Comparison of ENCODE assay signal across 37 mouse cellular contexts in genomic region chrX:53386362-53386761, GRCm38 (mm10). TPM values are rescaled to one million over a fixed set of nuclear protein-coding genes. Genes with fewer than 3 reads are reported as not detected.
A peak's percentile ranks its signal among the peaks of the same experiment; 100 is the strongest.
DNase-seq lines count a peak whose midpoint lies in the region; ATAC-seq lines count a peak whose summit lies in the region.
"Had no signal": no experiment of that assay in that cellular context is flagged by ENCODE, and none has a peak within 500 bp of the region (broad histone marks: within the 10 kb centered on the region; RNA-seq: fewer than 3 reads in every experiment).

No protein-coding gene starts in this region.

- no peak overlapping the region for H3K4me2 ChIP-seq in heart, embryonic 11.5 days
- no peak overlapping the region for H3K4me2 ChIP-seq in hindbrain, embryonic 13.5 days
- no peak overlapping the region for H3K4me2 ChIP-seq in forebrain, embryonic 11.5 days (ENCODE audit: low read depth, low read length, severe bottlenecking)
- H3K4me2 ChIP-seq: embryonic facial prominence, embryonic 12.5 days; hindbrain, embryonic 14.5 days; limb, embryonic 12.5 days; liver, embryonic 15.5 days; lung, embryonic 14.5 days had no signal

- no peaks in the 10 kb centered on the region for H3K36me3 ChIP-seq in heart, embryonic 11.5 days (ENCODE audit: control insufficient read depth, insufficient read depth, low read length)
- no peaks in the 10 kb centered on the region for H3K36me3 ChIP-seq in hindbrain, embryonic 13.5 days
- H3K36me3 ChIP-seq in forebrain, embryonic 11.5 days (ENCODE audit: control insufficient read depth, insufficient read depth, low read length), result no peaks in the 10 kb centered on the region
- H3K36me3 ChIP-seq: embryonic facial prominence, embryonic 12.5 days; forebrain, embryonic 10.5 days; G1E; limb, embryonic 12.5 days; liver, embryonic 15.5 days had no signal

- no peaks in the 10 kb centered on the region for H3K27me3 ChIP-seq in heart, embryonic 11.5 days (ENCODE audit: control insufficient read depth, insufficient read depth, low read length)
- H3K27me3 ChIP-seq in hindbrain, embryonic 13.5 days, result no peaks in the 10 kb centered on the region
- H3K27me3 ChIP-seq in forebrain, embryonic 11.5 days (ENCODE audit: control insufficient read depth, insufficient read depth, low read length), result no peaks in the 10 kb centered on the region
- H3K27me3 ChIP-seq: embryonic facial prominence, embryonic 12.5 days; limb, embryonic 12.5 days; liver, embryonic 15.5 days had no signal

- H3K4me1 ChIP-seq in heart, embryonic 11.5 days (ENCODE audit: control insufficient read depth, insufficient read depth, low read length), result no peaks in the 10 kb centered on the region
- no peaks in the 10 kb centered on the region for H3K4me1 ChIP-seq in hindbrain, embryonic 13.5 days (replicated peaks)
- no peaks in the 10 kb centered on the region for H3K4me1 ChIP-seq in forebrain, embryonic 11.5 days (replicated peaks; ENCODE audit: control insufficient read depth, insufficient read depth, low read length)
- H3K4me1 ChIP-seq: embryonic facial prominence, embryonic 12.5 days; forebrain, embryonic 10.5 days; limb, embryonic 12.5 days; liver, embryonic 15.5 days had no signal

- H3K9me3 ChIP-seq in heart, embryonic 11.5 days (replicated peaks; ENCODE audit: control insufficient read depth, low read length), result no peaks in the 10 kb centered on the region
- no peaks in the 10 kb centered on the region for H3K9me3 ChIP-seq in hindbrain, embryonic 13.5 days
- H3K9me3 ChIP-seq in forebrain, embryonic 11.5 days (ENCODE audit: control insufficient read depth, low read length), result no peaks in the 10 kb centered on the region
- H3K9me3 ChIP-seq: embryonic facial prominence, embryonic 12.5 days; forebrain, embryonic 10.5 days; G1E; limb, embryonic 12.5 days; liver, embryonic 15.5 days had no signal

- intact Hi-C loops in heart, postnatal 36 days (cut with DNase I), result no loop called here
- intact Hi-C loops in heart, postnatal 10 days (cut with DNase I), result no loop called here

- 28% methylated on average over 3 of the region's 3 CpGs for WGBS in heart, embryonic 11.5 days (ENCODE audit: insufficient replicate concordance)
- WGBS in hindbrain, embryonic 13.5 days, result 73% methylated on average over 3 of the region's 3 CpGs
- WGBS in forebrain, embryonic 11.5 days, result 77% methylated on average over 3 of the region's 3 CpGs

- peak overlapping the region; percentile 59; the same call in 1 of the 2 replicates for H3K27ac ChIP-seq in heart, embryonic 11.5 days (ENCODE audit: low read depth, low read length)
- no peak overlapping the region for H3K27ac ChIP-seq in hindbrain, embryonic 13.5 days
- no peak overlapping the region for H3K27ac ChIP-seq in forebrain, embryonic 11.5 days (ENCODE audit: low read depth, low read length)
- H3K27ac ChIP-seq: embryonic facial prominence, embryonic 12.5 days; forebrain, embryonic 10.5 days; hindbrain, embryonic 14.5 days; layer of hippocampus, adult 2 months; left cerebral cortex, adult 2 months; limb, embryonic 12.5 days; liver, embryonic 15.5 days had no signal

- H3K4me3 ChIP-seq in heart, embryonic 11.5 days (ENCODE audit: low read depth, low read length), result no peak overlapping the region
- H3K4me3 ChIP-seq in hindbrain, embryonic 13.5 days, result no peak overlapping the region
- no peak overlapping the region for H3K4me3 ChIP-seq in forebrain, embryonic 11.5 days (ENCODE audit: low read depth, low read length)
- H3K4me3 ChIP-seq: embryonic facial prominence, embryonic 12.5 days; forebrain, embryonic 10.5 days; layer of hippocampus, adult 2 months; left cerebral cortex, adult 2 months; limb, embryonic 12.5 days; liver, embryonic 15.5 days had no signal

- no peak overlapping the region for H3K9ac ChIP-seq in heart, embryonic 11.5 days (ENCODE audit: low read depth, low read length)
- no peak overlapping the region for H3K9ac ChIP-seq in hindbrain, embryonic 13.5 days
- H3K9ac ChIP-seq in forebrain, embryonic 11.5 days (ENCODE audit: low read length), result no peak overlapping the region
- H3K9ac ChIP-seq: embryonic facial prominence, embryonic 12.5 days; hindbrain, embryonic 14.5 days; limb, embryonic 12.5 days; liver, embryonic 15.5 days; lung, embryonic 14.5 days had no signal

- DNase-seq in gastrocnemius, adult 18-20 months (ENCODE audit: low spot score), result peak; percentile 35
- DNase-seq in gastrocnemius, postnatal 10 days, result no peak
- DNase-seq in heart, postnatal 36 days, result no peak
- DNase-seq in heart, postnatal 10 days, result peak; percentile 11 to 21
- DNase-seq in forebrain, embryonic 11.5 days (ENCODE audit: low spot score), result no peak
- DNase-seq: adrenal gland, adult 8-10 months; cerebellum, adult 8-10 months; cerebellum, postnatal 25 days; gastrocnemius, postnatal 25 days; kidney, postnatal 36 days; lung, embryonic 14.5 days; lung, postnatal 14 days; midbrain, embryonic 14.5 days; right cerebral cortex, postnatal 25 days; spleen, adult 18-20 months; thymus, postnatal 14 days had no signal

- ATAC-seq in heart, embryonic 11.5 days (replicated peaks; ENCODE audit: insufficient number of reproducible peaks, low FRiP score, low TSS enrichment), result no peak
- no peak for ATAC-seq in hindbrain, embryonic 13.5 days (ENCODE audit: low FRiP score)
- ATAC-seq in forebrain, embryonic 11.5 days (replicated peaks; ENCODE audit: low FRiP score), result no peak
- ATAC-seq: forebrain, embryonic 16.5 days; intestine, postnatal 0 days had no signal

RNA-seq across cellular contexts. Expression of gene Mospd1, which starts 16.1 kb away (rescaled TPM):
- 10 to 100 TPM; 71.1 to 87.9 TPM for total RNA-seq in gastrocnemius, adult 18-20 months (2021)
- 10 to 100 TPM; 40.3 to 41.3 TPM for total RNA-seq in gastrocnemius, postnatal 10 days (2021)
- 51.1 and 54.2 TPM in 2 replicates for polyA plus RNA-seq in heart, embryonic 11.5 days (2014; fragmentation: Nextera tagmentation; extraction: Ambion mirVana)
- total RNA-seq in heart, postnatal 36 days (2021), result 10 to 100 TPM; 45.2 to 48.3 TPM
- total RNA-seq in heart, postnatal 10 days (2021), result 10 to 100 TPM; 31.7 to 41.2 TPM
- polyA plus RNA-seq in hindbrain, embryonic 13.5 days (2015; fragmentation: Nextera tagmentation; extraction: Ambion mirVana), result 57.7 and 60.0 TPM in 2 replicates
- polyA plus RNA-seq in forebrain, embryonic 11.5 days (2014; fragmentation: Nextera tagmentation; extraction: Ambion mirVana), result 51.4 and 55.8 TPM in 2 replicates

RNA-seq across cellular contexts. Expression of gene Etd, which starts 48.4 kb away (rescaled TPM):
- not detected for total RNA-seq in gastrocnemius, adult 18-20 months (2021)
- total RNA-seq in gastrocnemius, postnatal 10 days (2021), result not detected
- polyA plus RNA-seq in heart, embryonic 11.5 days (2014; fragmentation: Nextera tagmentation; extraction: Ambion mirVana), result not detected in 2 replicates
- not detected for total RNA-seq in heart, postnatal 36 days (2021)
- not detected for total RNA-seq in heart, postnatal 10 days (2021)
- polyA plus RNA-seq in hindbrain, embryonic 13.5 days (2015; fragmentation: Nextera tagmentation; extraction: Ambion mirVana), result not detected in 2 replicates
- polyA plus RNA-seq in forebrain, embryonic 11.5 days (2014; fragmentation: Nextera tagmentation; extraction: Ambion mirVana), result not detected in 2 replicates
- total RNA-seq: adrenal gland, adult 8-10 months; G1E; gastrocnemius, postnatal 25 days; heart, postnatal 14 days; layer of hippocampus, adult 2 months; layer of hippocampus, postnatal 14 days; left cerebral cortex, adult 2 months; left cerebral cortex, postnatal 25 days; liver, adult 2 months; neutrophil, adult 5-6 weeks had no signal
- polyA plus RNA-seq: embryonic facial prominence, embryonic 12.5 days; forebrain, embryonic 10.5 days; forebrain, embryonic 16.5 days; G1E; hindbrain, embryonic 14.5 days; intestine, postnatal 0 days; kidney, embryonic 14.5 days; limb, embryonic 12.5 days; liver, adult 2 months; liver, embryonic 15.5 days; lung, embryonic 14.5 days; midbrain, embryonic 14.5 days; neural tube, embryonic 11.5 days; stomach, embryonic 16.5 days; urinary bladder, adult 2 months had no signal

Comparison
In these comparisons a context has a peak if more than half of its experiments do, and no peak if none do; other contexts are left out.
1. DNase-seq: peak in gastrocnemius, adult 18-20 months (single experiment) and heart, postnatal 10 days (2 of 2); none in gastrocnemius, postnatal 10 days (single experiment), heart, postnatal 36 days (0 of 2) and forebrain, embryonic 11.5 days (single experiment).